Mouse (Mus musculus): ENCODE results near the gene Zfp704.

GRCm38 (mm10) chr3:9443981-9444380 lies 165.9 kb downstream of the Zfp704 start:
- TF ChIP-seq GATA1 (IDR thresholded peaks at IDR 0.05; ENCODE audit: borderline replicate concordance, low read length) (no peak), FLI1 (IDR thresholded peaks at IDR 0.05; ENCODE audit: low read length) (no peak)

Measured in megakaryocyte, embryonic 14.5 days (primary cell).